Mouse (Mus musculus): ENCODE measurements at regions not wholly inside any gene's neighbourhood (a gene's known extent, or its start where the extent isn't known, plus 50 kb on each side); places are given as distances from the start of the nearest gene placed in this dataset.

GRCm38 (mm10) chr3:33918785-33919184 is 74.7 kb upstream of the Ccdc39 start:
- TF ChIP-seq CTCF (IDR thresholded peaks at IDR 0.05) = peak; percentile 79
- TF ChIP-seq EP300 (IDR thresholded peaks at IDR 0.05) = no peak
